Mouse (Mus musculus): Measurements from ENCODE around the gene Fnbp4.
A peak's percentile ranks its signal among the peaks of the same experiment; 100 is the strongest.
"Not testable (repeated sequence)": the region's sequence is repeated elsewhere in the genome, so short reads cannot be mapped to it uniquely, and the experiment has no call there.

The Fnbp4 gene

DNA sequence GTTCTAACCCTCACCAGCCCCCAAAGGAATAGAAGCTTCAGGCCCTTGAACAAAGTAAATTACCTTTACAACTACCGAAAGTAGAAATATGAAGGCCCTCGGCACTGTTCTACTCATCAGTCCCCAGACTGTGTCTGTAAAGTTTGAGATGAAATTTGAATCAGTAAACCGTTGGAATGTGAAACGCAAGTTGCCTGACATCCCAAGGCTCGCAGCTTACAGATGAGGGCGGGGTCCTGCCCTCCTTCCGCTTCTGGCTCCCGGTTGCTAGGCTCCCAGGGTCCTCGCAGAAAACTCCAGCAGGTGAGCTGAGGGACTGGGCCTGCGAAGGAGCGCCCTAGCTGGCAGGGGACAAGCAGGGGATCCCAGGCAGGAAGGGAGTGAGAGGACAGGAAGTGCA lies 37.3 kb downstream of the Fnbp4 start, which contains the start of gene Agbl2:
Gene Agbl2, plus strand, starts transcription at position 270 of the 400 bp plus-strand sequence.
- peak; percentile 26 to 63 for DNase-seq (ENCODE audit: inconsistent age in 2 of 2, low spot score in 1 of 2)

DNA sequence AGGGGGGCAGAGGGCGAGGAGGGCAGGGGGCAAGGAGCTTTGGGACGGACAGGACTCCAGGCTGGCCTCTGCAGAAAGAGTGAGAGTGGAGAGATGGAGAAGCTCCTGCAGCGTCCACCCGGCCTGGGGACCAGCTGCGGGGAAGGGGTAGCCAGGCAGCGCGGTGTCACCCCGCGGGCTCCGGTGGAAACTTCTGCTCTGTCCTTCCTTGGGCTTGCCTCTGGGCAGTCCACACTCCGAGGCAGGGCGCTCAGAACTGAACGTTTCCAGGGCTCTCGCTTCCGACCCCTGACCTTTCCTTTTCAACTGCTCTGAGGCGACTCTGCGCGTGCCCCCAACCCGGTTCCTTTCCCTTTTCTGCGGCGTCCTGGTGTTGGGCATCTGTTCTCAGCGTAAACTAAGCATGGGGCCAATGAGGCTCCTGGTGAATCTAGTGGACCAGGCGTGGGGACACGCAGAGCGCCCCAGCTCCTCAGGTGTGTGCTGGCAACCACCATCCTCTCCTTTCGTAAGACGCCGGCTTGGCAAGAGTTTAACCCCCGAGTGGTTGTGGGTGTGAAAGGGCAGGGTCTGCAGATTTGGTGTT lies 37.8 kb downstream of the Fnbp4 start:
- peak; percentile 33 to 69 for DNase-seq (ENCODE audit: inconsistent age in 2 of 2, low spot score in 1 of 2)

DNA sequence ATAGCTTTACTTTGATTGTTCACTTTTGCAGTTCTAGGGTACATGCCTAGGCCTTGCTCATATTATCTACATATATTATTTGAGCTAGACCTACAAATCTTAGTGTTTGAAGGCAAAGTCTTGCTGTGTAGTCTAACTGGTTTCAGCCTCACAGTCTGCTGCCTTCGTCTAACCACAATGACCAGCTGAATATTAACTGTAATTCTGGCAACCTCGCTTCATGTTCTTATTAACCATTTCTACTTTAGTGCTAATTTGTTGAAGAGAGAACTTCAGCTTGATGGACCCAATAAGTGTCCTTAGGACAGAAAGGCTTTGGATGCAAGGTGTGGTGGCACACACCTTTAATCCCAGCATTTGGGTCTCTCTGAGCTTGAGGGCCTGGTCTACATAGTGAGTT lies 43.0 kb downstream of the Fnbp4 start:
- DNase-seq (ENCODE audit: inconsistent age in 2 of 2, low spot score in 1 of 2): no peak

DNA sequence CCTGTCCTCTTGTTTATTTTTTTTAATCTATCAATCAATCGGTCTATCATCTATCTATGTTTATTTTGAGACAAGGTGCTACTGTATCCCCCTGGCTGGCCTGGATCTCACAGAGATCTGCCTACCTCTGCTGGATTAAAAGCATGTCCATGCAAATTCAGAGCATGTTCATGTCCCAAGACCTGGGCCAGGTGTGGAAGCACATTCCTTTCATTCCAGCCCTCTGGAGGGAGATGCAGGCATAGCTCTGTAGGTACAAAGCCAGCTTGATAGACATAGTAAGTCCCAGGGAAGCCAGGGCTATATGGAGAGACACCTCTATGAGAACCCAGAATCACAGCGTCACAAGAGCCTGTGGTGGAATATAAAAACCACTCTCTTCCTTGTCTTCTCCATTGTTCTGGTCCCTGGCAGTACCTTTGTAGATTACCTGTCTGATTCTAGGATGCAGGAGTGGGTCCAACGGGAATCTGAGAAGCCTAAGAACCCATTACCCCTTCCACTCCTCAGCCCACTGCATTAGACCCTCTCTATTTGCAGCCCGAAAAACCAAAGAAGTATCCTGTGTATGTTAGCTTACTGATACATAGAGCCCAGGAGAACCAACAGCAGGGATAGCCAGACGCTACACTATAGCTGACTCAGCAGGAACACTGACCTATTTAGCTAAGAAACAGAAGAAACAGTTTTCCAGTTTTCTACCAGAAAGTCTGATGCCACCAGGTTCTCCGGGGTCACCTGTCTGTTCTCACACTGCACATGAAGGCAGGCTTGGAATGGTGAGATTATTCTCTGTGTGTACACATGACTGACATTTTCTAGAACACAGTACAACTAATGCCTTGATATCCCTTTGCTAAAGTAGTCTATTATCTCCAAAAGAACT lies 63.3 kb downstream of the Fnbp4 start:
- DNase-seq (ENCODE audit: inconsistent age in 2 of 2, low spot score in 1 of 2): no peak

DNA sequence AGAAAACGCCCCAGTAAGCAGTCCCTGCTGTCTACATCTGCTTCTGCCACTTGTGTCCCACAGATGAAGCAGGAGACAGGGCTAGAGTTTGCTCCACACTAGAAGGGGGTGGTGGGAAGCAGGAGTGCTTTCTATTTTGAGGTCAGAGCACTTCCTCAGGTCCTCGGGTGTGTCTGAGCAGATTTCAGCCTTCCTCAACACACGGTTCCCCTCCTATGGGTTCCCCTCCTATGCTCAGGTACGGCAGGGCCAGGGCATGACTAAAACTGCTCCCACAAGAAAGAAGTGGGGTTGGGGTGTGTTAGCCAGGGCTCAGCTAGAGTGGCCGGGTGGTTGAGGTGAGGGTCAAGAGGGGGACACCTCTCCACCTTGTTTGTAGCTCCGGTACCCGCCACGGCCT lies 65.6 kb downstream of the Fnbp4 start:
- no peak for DNase-seq (ENCODE audit: inconsistent age in 2 of 2, low spot score in 1 of 2)

DNA sequence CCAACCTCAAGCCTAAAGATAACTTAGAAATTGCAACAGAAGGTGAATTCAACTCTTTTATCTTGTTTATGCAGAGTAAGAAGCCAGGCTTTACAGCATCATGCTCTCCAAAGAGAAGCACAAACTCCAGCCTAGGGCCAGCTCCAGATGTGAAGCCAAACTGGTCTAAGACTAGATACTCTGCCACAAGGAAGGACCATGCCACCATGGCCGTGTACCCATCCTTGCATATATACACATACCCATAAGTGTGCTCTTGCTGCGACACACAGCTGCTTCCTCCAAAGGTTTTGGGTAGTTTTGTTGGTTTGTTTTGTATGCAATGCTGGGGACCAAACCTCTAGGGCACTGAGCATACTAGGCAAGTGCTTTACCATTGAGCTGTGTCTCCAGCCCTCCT lies 70.1 kb downstream of the Fnbp4 start:
- DNase-seq (ENCODE audit: inconsistent age in 2 of 2, low spot score in 1 of 2): no peak

DNA sequence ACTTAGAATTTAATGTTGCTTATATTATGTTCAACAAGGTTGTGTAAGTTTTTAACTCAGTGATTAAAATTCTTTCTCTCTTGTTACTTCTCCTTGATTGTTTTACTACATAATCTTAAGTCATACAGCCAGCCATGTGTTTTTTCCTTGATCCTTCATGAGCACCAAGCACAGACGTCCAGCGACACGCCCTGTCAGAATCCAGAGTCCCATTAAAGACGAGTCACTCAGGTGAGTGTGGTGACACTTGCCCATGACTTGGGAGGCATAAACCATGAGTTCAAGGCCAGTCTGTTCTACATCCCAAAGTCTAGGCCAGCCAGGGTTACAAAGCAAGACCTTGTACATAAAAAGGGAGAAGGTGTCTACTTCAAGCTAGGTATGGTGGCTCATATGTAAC lies 71.0 kb downstream of the Fnbp4 start:
- DNase-seq (ENCODE audit: inconsistent age in 2 of 2, low spot score in 1 of 2): no peak

DNA sequence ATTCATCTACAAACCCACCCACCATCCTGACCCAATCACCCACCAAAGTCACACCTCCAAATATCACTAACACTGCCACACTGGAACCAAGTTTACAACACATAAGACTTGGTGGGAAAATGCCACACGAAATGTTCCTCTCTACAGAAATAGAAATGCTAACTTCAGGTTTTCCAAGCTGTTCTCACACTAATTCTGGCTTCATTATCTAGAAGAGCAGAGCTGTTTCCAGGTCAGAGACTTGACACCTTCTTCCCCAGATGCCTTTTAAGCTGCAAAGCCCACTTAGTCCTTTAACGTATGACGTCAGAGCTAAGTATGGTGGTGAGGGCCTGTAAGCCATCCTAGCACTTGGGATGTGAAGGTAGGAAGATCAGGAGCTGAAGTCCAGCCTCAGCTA lies 73.5 kb downstream of the Fnbp4 start:
- DNase-seq (ENCODE audit: inconsistent age in 2 of 2, low spot score in 1 of 2): no peak

DNA sequence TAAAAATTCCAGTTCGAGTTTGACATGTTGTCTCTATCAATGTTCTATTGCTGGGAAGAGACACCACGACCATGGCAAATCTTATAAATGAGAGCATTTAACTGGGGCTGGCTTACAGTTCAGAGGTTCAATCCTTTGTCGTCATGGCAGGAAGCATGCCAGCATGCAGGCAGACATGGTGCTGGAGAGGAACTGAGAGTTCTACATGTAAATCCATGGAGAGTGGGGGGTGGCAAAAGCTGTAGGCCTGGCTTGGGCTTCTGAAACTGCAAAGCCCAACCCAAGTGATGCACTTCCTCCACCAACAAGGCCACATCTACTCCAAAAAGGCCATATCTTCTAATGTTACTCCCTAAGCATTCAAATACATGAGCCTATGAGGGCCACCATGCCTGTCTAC lies 75.7 kb downstream of the Fnbp4 start:
- no peak for DNase-seq (ENCODE audit: inconsistent age in 2 of 2, low spot score in 1 of 2)

DNA sequence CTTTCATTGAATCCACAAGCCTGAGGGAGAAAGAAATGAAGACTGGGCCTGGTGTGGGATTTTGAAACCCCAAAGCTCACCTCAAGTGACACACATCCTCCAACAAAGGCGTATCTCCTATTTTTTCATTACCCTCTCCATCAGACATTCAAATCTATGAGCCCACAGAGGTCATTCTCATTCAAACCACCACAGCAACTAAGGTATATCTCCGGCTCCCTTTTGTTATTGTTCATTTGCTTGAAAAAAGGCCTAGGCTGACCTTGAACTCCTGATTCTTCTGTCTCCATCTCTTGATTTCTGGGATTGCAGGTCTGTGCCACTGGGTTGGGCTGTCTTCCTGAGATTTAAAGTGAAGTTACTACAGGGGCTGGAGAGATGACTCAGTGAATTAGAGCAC lies 77.8 kb downstream of the Fnbp4 start:
- no peak for DNase-seq (ENCODE audit: inconsistent age in 2 of 2, low spot score in 1 of 2)

DNA sequence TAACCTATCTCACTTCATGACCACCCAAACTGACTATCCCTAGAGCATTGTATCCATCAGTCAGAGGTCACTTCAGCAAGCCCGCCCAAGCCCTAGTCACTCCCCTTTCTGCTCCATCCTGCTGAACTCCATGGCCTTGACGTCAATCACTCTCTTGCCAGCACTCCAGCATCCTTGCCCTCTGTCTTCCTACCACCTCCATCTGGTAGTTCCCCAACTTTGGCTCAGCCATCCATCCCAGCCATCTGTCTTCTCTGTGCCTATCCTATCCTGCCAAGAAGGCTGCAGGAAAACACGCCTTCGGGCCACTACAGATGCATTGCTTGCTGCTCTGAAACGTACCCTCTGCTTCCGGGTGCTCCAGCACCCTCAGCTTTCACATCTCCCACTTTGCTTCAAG lies 78.6 kb downstream of the Fnbp4 start:
- no peak for DNase-seq (ENCODE audit: inconsistent age in 2 of 2, low spot score in 1 of 2)

DNA sequence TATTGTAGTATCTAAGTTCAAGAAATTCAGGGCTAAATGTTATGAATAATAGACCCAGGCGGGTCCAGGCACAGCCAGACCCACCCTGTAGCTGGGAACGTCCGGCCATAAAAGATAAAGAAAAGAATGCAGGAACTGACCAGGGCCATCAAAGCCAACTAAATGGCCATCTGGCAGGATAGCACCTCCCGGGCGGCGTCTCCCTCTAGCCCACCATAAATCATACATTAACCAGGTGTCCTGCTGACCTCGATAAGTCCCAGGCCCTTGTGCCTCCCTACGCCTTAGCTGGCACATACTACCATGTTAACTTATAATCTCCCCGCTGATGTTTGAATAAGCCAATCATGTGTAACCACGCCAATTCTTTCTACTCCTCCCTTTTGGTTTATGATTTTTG lies 79.4 kb downstream of the Fnbp4 start:
- DNase-seq (ENCODE audit: inconsistent age in 2 of 2, low spot score in 1 of 2): not testable (repeated sequence)

DNA sequence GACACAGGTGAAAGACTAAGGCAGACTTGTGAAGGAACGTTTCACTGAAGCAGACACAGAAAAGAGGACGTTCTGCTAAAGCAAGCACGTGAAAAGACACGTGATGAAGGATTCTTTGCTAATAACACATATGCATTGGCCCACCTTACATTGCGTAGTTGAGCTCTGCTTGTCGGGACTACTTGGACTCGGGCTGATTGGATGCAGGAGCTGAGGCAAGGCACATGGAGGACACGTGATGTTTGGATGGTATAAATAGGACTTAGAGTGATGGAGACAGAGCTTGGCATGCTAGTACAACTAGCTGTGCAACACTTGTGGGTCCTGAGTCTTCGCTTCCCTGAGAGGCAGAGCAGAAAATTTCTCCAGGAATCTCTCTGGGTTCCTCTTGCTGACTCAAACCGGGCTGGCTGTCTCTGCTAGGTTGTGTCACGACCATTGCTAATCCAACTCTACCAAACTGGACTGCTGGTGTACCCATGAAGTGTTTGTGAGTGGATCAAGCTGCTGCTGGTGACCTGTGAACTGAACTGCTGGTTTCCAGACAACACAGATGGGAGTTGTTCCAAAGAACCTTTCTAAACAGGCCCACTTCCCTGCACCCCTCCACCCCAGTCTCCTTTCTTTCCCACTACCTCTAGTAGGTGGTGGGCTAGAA lies 80.5 kb downstream of the Fnbp4 start:
- no peak for DNase-seq (ENCODE audit: inconsistent age in 2 of 2, low spot score in 1 of 2)

DNA sequence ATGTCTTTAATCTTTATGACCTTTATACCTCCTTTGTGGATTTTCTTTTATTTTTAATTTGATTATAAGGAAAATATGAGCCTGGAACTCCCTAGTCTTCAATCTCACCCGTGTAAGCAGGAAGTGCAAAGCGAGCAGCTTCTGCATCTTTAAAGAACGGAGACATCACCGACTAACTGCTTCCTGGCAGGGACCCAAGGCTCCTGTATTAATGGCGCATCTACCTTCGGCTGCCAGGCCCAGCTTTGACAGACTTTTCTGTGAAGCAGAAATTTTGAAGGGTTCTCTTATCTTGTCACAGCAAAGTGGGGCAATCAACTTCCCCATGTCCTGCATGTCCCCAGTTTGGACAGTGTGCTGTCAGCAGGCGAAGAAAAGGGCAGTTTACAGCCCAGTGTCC lies 83.6 kb downstream of the Fnbp4 start:
- no peak for DNase-seq (ENCODE audit: inconsistent age in 2 of 2, low spot score in 1 of 2)
